Mouse (Mus musculus) liver, postnatal 0 days (tissue): ENCODE measurements at regions not wholly inside any gene's neighbourhood (a gene's known extent, or its start where the extent isn't known, plus 50 kb on each side); places are given as distances from the start of the nearest gene placed in this dataset.
"Not testable (repeated sequence)": the region's sequence is repeated elsewhere in the genome, so short reads cannot be mapped to it uniquely, and the experiment has no call there.

Source experiments
- ATAC-seq: fragments of 200-750 bp; cut with Nextera tagmentation; 2 replicates; pipeline ENCODE4 v1.8.0; 2017; ENCODE audit warnings: mild to moderate bottlenecking, moderate library complexity
- DNase-seq: peaks from one replicate; pipeline ENCODE4 v3.0.0-alpha.2; 2016
- H3K27ac ChIP-seq: fragments of 300-500 bp; sonication (generic); 2 replicates; pipeline ENCODE4 v1.5.1; 2014; ENCODE audit warnings: antibody characterized with exemption, moderate library complexity, mild to moderate bottlenecking, low read depth
- H3K27me3 ChIP-seq: fragments of 300-500 bp; sonication (generic); 2 replicates; pipeline ENCODE4 v1.6.1; 2014; ENCODE audit warnings: low read length, control low read depth, mixed read lengths; ENCODE audit not compliant: insufficient read depth
- H3K36me3 ChIP-seq: fragments of 300-500 bp; sonication (generic); replicated peaks from 2 replicates; pipeline ENCODE4 v1.6.1; 2014; ENCODE audit warnings: mild to moderate bottlenecking, control low read depth, low read length, moderate library complexity, mixed read lengths; ENCODE audit not compliant: insufficient read depth
- H3K4me1 ChIP-seq: fragments of 300-500 bp; sonication (generic); 2 replicates; pipeline ENCODE4 v1.6.1; 2014; ENCODE audit warnings: antibody characterized with exemption, mild to moderate bottlenecking, control low read depth; ENCODE audit not compliant: insufficient read depth
- H3K4me2 ChIP-seq: fragments of 300-500 bp; sonication (generic); 2 replicates; pipeline ENCODE4 v1.6.1; 2014; ENCODE audit warnings: low read depth, mild to moderate bottlenecking, low read length, moderate library complexity, mixed read lengths
- H3K4me3 ChIP-seq: fragments of 300-500 bp; sonication (generic); 2 replicates; pipeline ENCODE4 v1.5.1; 2014; ENCODE audit warnings: low read depth, low read length
- H3K9ac ChIP-seq: fragments of 300-500 bp; sonication (generic); replicated peaks from 2 replicates; pipeline ENCODE4 v1.6.1; 2014; ENCODE audit warnings: mild to moderate bottlenecking, moderate library complexity
- H3K9me3 ChIP-seq: fragments of 300-500 bp; sonication (generic); 2 replicates; pipeline ENCODE4 v1.6.1; 2016; ENCODE audit warnings: mild to moderate bottlenecking, control low read depth, low read length, mixed read lengths
- CTCF ChIP-seq: sonication (generic); IDR thresholded peaks from 2 replicates; pipeline ENCODE4 v1.5.1; 2016; ENCODE audit warnings: antibody characterized with exemption, low read depth
- EP300 ChIP-seq: IDR thresholded peaks from 2 replicates; pipeline ENCODE4 v1.6.1; 2016; ENCODE audit warnings: antibody characterized with exemption, low read depth, mild to moderate bottlenecking
- WGBS: fragments of 180-500 bp; shearing (Covaris S2); extraction: QIAGEN DNeasy Blood & Tissue Kit; methylation state at CpG from one replicate; pipeline ENCODE4 v1.1.7; 2014; ENCODE audit not compliant: insufficient replicate concordance; 5-methylcytosine and 5-hydroxymethylcytosine counted together

- TF ChIP-seq CTCF (no peak), EP300 (no peak)
- DNase-seq, result peak; percentile 93
- H3K4me3 ChIP-seq, result no peak overlapping the region
- ATAC-seq, result peak; percentile 100
- H3K27me3 ChIP-seq, result no peaks in the 10 kb centered on the region
- no peaks in the 10 kb centered on the region for H3K36me3 ChIP-seq
- WGBS, result 54% methylated on average over 10 of the region's 10 CpGs
- H3K9ac ChIP-seq, result no peak overlapping the region
- no peaks in the 10 kb centered on the region for H3K9me3 ChIP-seq
- H3K27ac ChIP-seq, result no peak overlapping the region
- H3K4me1 ChIP-seq, result no peaks in the 10 kb centered on the region
- H3K4me2 ChIP-seq, result no peak overlapping the region
Measured at GRCm38 (mm10) chr9:3258396-3259300, 76.3 kb upstream of the Alkbh8 start.

GRCm38 (mm10) chr9:3260181-3260580, 74.8 kb upstream of the Alkbh8 start:
- WGBS, result 62% methylated on average over 5 of the region's 5 CpGs
- Histone ChIP-seq H3K4me3 (no peak overlapping the region), H3K4me2 (no peak overlapping the region), H3K36me3 (no peaks in the 10 kb centered on the region), H3K4me1 (no peaks in the 10 kb centered on the region), H3K9ac (no peak overlapping the region), H3K27me3 (no peaks in the 10 kb centered on the region), H3K9me3 (no peaks in the 10 kb centered on the region), H3K27ac (no peak overlapping the region)
- TF ChIP-seq EP300 (no peak), CTCF (no peak)
- ATAC-seq (no peak), DNase-seq (no peak)

- H3K9ac ChIP-seq, result no peak overlapping the region
- DNase-seq, result no peak
- no peak overlapping the region for H3K27ac ChIP-seq
- H3K4me2 ChIP-seq, result no peak overlapping the region
- ATAC-seq, result no peak
- H3K27me3 ChIP-seq, result no peaks in the 10 kb centered on the region
- H3K9me3 ChIP-seq, result no peaks in the 10 kb centered on the region
- 69% methylated on average over 2 of the region's 2 CpGs for WGBS
- H3K4me3 ChIP-seq, result no peak overlapping the region
- H3K4me1 ChIP-seq, result no peaks in the 10 kb centered on the region
- TF ChIP-seq CTCF, result no peak
- TF ChIP-seq EP300, result no peak
- no peaks in the 10 kb centered on the region for H3K36me3 ChIP-seq
Measured at GRCm38 (mm10) chr9:3260860-3261259, 74.1 kb upstream of the Alkbh8 start.

- no peaks in the 10 kb centered on the region for H3K27me3 ChIP-seq
- DNase-seq (no peak), ATAC-seq (no peak)
- no peak overlapping the region for H3K27ac ChIP-seq
- H3K9ac ChIP-seq, result no peak overlapping the region
- no peak overlapping the region for H3K4me3 ChIP-seq
- H3K9me3 ChIP-seq, result no peaks in the 10 kb centered on the region
- H3K36me3 ChIP-seq, result no peaks in the 10 kb centered on the region
- H3K4me2 ChIP-seq, result no peak overlapping the region
- no peaks in the 10 kb centered on the region for H3K4me1 ChIP-seq
- TF ChIP-seq EP300 (no peak), CTCF (no peak)
Measured at GRCm38 (mm10) chr9:3264467-3264866, 70.5 kb upstream of the Alkbh8 start.

GRCm38 (mm10) chr9:3280496-3280895, 54.4 kb upstream of the Alkbh8 start:
- 73% methylated on average over 8 of the region's 8 CpGs for WGBS
- not testable (repeated sequence) for H3K4me3 ChIP-seq, H3K9me3 ChIP-seq, DNase-seq, H3K27me3 ChIP-seq, H3K4me2 ChIP-seq, ATAC-seq, H3K9ac ChIP-seq, H3K27ac ChIP-seq, H3K36me3 ChIP-seq, H3K4me1 ChIP-seq

GRCm38 (mm10) chr9:3281906-3282305, 53.0 kb upstream of the Alkbh8 start:
- H3K9ac ChIP-seq, H3K27me3 ChIP-seq, ATAC-seq, H3K4me1 ChIP-seq, DNase-seq, H3K9me3 ChIP-seq, H3K4me2 ChIP-seq, H3K27ac ChIP-seq, H3K36me3 ChIP-seq, H3K4me3 ChIP-seq: not testable (repeated sequence)
- 81% methylated on average over 3 of the region's 3 CpGs for WGBS

- H3K36me3 ChIP-seq, H3K9me3 ChIP-seq, H3K4me1 ChIP-seq, H3K27me3 ChIP-seq, H3K9ac ChIP-seq, H3K4me3 ChIP-seq, DNase-seq, H3K27ac ChIP-seq, ATAC-seq, H3K4me2 ChIP-seq: not testable (repeated sequence)
- 80% methylated on average over 9 of the region's 9 CpGs for WGBS
Measured at GRCm38 (mm10) chr9:3283381-3283780, 51.6 kb upstream of the Alkbh8 start.
